Mouse (Mus musculus) liver, adult 2 months (tissue): Measurements from ENCODE around the gene Foxd1.

Experiments
- CTCF ChIP-seq: fragments of 200-500 bp; IDR thresholded peaks from 2 replicates; pipeline ENCODE4 v1.5.1; 2011; ENCODE audit warnings: low read depth, low read length, control low read depth
- POLR2A ChIP-seq: fragments of 200-500 bp; IDR thresholded peaks from 2 replicates; pipeline ENCODE4 v1.6.1; 2011; ENCODE audit warnings: low read length, control low read depth; ENCODE audit not compliant: insufficient read depth; ENCODE audit errors: extremely low read depth

DNA sequence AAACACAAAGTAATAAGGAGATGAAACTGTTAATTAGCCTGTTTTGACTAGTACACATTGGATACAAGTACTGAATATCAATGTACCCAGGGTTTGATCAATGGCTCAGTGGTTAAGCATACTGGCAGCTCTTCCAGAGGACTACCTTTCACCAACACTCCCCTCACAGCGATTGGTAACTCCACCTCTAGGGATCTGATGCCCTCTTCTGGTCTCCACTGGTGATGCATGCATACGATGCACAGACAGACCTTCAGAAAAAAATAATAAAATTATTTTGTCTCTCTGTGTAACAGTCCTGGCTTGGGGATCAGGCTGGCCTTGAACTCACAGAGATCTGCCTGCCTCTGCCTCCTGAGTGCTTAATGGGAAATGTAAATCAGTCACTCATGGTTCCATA is 21.9 kb upstream of the Foxd1 start:
- TF ChIP-seq CTCF: peak; percentile 19; the same call in 1 of the 2 replicates
- no peak for TF ChIP-seq POLR2A
